Mouse (Mus musculus) heart, adult 2 months (tissue): ENCODE data around the gene Mapk7.

Experiments
- CTCF ChIP-seq: fragments of 200-600 bp; IDR thresholded peaks from 2 replicates; pipeline ENCODE4 v1.8.1; 2022; ENCODE audit warnings: antibody characterized with exemption, mild to moderate bottlenecking, moderate library complexity
- EP300 ChIP-seq: fragments of 200-500 bp; IDR thresholded peaks from 2 replicates; pipeline ENCODE4 v1.6.1; 2011; ENCODE audit warnings: low read depth, low read length, control low read depth; ENCODE audit not compliant: insufficient read depth
- POLR2A ChIP-seq: fragments of 200-500 bp; IDR thresholded peaks from 2 replicates; pipeline ENCODE4 v1.6.1; 2011; ENCODE audit warnings: mild to moderate bottlenecking, low read depth, low read length, control low read depth; ENCODE audit not compliant: insufficient read depth

GRCm38 (mm10) chr11:61473630-61474029 lies 20.6 kb downstream of the Mapk7 start:
- TF ChIP-seq POLR2A (no peak), CTCF (no peak), EP300 (no peak)
